Mouse (Mus musculus) brown adipose tissue, adult 24 weeks (tissue): ENCODE results near the gene Marc2. TPM values are rescaled to one million over a fixed set of nuclear protein-coding genes. Genes with fewer than 3 reads are reported as not detected.

Experiments used
- H3K27ac ChIP-seq: fragments of 200-500 bp; replicated peaks from 2 replicates; pipeline ENCODE4 v1.5.1; 2012; ENCODE audit warnings: low read depth, mild to moderate bottlenecking, low read length
- H3K4me1 ChIP-seq: fragments of 200-500 bp; 2 replicates; pipeline ENCODE4 v1.6.1; 2012; ENCODE audit warnings: low read length, mixed read lengths; ENCODE audit not compliant: control insufficient read depth, insufficient read depth, insufficient read length
- H3K4me3 ChIP-seq: fragments of 200-500 bp; 2 replicates; pipeline ENCODE4 v1.5.1; 2012; ENCODE audit warnings: low read depth, mild to moderate bottlenecking, low read length, moderate library complexity; ENCODE audit not compliant: insufficient read depth
- polyA plus RNA-seq: library from polyadenylated mRNA; stranded (reverse); fragments of >200 nt; gene quantifications from 2 replicates; pipeline ENCODE4 v1.2.4, GENCODE M21; 2012; ENCODE audit not compliant: missing spikeins, insufficient read depth, insufficient read length

The Marc2 gene
- polyA plus RNA-seq, 1 experiment, result 234 TPM

- H3K4me1 ChIP-seq, result peaks cover 11% of the 10 kb centered on the region; the same call in 1 of the 2 replicates
- H3K27ac ChIP-seq, result peak overlapping the region; percentile 85
- H3K4me3 ChIP-seq, result no peak overlapping the region
Observed at GRCm38 (mm10) chr1:184837649-184838048, 8.6 kb downstream of the Marc2 start.

- H3K4me1 ChIP-seq, result peaks cover 8% of the 10 kb centered on the region; the same call in 1 of the 2 replicates
- no peak overlapping the region for H3K4me3 ChIP-seq
- H3K27ac ChIP-seq, result no peak overlapping the region
Observed at GRCm38 (mm10) chr1:184836350-184836749, 9.9 kb downstream of the Marc2 start.

DNA sequence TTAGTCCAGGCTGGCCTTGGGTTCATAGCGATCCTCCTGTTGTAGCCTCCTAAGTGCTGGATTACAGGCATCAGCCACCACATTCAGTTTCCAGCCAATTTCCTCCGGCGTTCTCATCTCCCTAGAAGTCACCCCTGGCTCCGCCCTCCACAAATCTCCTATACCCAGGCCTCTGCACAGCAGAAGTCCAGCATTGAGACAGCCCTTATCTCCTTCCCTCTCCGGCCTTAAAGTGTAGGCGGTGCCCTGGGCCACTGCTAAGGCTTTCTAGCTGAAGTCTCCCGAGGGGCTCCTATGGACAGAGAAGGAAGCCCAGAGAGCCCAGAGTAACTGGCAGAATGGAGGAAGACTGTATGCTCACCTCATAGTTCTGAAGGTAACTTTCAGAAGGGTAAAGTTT is 12.8 kb downstream of the Marc2 start:
- H3K4me1 ChIP-seq, result peaks cover 9% of the 10 kb centered on the region
- H3K4me3 ChIP-seq, result no peak overlapping the region
- H3K27ac ChIP-seq, result no peak overlapping the region

- peaks cover 3% of the 10 kb centered on the region for H3K4me1 ChIP-seq
- no peak overlapping the region for H3K4me3 ChIP-seq
- H3K27ac ChIP-seq, result no peak overlapping the region
Observed at GRCm38 (mm10) chr1:184832211-184832610, 14.0 kb downstream of the Marc2 start.

GRCm38 (mm10) chr1:184829897-184830296 is 16.4 kb downstream of the Marc2 start:
- H3K27ac ChIP-seq, result no peak overlapping the region

GRCm38 (mm10) chr1:184827175-184827701 is 19.0 kb downstream of the Marc2 start:
- Histone ChIP-seq H3K4me3 (no peak overlapping the region), H3K27ac (no peak overlapping the region), H3K4me1 (peaks cover 3% of the 10 kb centered on the region)

More at GRCm38 (mm10) chr1:184829897-184830296, 16.4 kb downstream of the Marc2 start:
- peaks cover 3% of the 10 kb centered on the region for H3K4me1 ChIP-seq
- H3K4me3 ChIP-seq, result no peak overlapping the region

- Histone ChIP-seq H3K4me3 (no peak overlapping the region), H3K27ac (peak overlapping the region; percentile 67), H3K4me1 (peaks cover under 1% of the 10 kb centered on the region)
Observed at GRCm38 (mm10) chr1:184825093-184825492, 21.2 kb downstream of the Marc2 start.

DNA sequence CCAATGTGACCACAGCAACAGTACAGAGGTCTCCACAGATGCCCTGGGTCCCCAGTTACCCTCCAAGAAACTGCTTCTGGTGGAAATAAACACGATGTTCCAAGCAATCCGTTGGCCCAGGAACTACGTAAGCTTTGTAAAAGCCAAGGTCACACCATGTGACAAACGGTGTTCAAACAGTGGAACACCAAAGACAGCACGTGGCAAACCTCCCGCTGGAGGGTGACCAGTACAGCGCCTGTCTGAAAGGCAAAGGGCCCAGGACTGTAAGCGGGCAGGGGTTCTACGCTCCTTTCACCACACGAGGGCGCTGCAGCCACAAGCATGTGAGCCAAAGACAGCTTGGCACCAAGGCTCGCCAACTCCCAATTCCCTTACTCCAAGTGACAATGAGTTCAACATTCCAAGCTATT is 21.8 kb downstream of the Marc2 start:
- H3K27ac ChIP-seq, result peak overlapping the region; percentile 60
- H3K4me3 ChIP-seq, result no peak overlapping the region

GRCm38 (mm10) chr1:184822678-184823077 is 23.6 kb downstream of the Marc2 start:
- Histone ChIP-seq H3K4me1 (no peaks in the 10 kb centered on the region; the same call in 1 of the 2 replicates), H3K4me3 (no peak overlapping the region), H3K27ac (0 out of 2 replicates have a peak overlapping the region, but pooled peaks have one; percentile 10)

More for the DNA sequence above, 21.8 kb downstream of the Marc2 start:
- no peaks in the 10 kb centered on the region; the same call in 1 of the 2 replicates for H3K4me1 ChIP-seq

DNA sequence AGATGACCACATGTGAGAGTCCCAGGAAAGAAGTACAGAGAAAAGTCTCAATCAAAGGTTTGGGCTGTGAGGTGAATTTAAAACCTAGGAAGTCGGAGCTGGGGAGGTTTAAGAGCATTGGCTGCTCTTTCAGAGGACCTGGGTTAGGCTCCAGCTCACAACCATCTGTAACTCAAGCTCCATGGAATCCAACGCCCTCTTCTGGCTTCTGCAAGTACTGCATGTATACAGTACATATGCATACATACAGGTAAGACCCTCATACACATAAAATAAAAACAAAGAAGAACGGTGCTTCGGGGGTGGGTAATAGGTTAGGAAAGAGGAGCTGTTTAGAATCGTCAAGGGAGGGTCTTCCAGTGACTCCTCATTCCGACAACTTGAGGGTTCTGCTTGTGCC is 28.5 kb downstream of the Marc2 start:
- Histone ChIP-seq H3K4me3 (no peak overlapping the region), H3K27ac (no peak overlapping the region), H3K4me1 (no peaks in the 10 kb centered on the region; the same call in 1 of the 2 replicates)

GRCm38 (mm10) chr1:184811716-184812250 is 34.5 kb downstream of the Marc2 start:
- no peak overlapping the region for H3K4me3 ChIP-seq
- H3K27ac ChIP-seq, result no peak overlapping the region
- H3K4me1 ChIP-seq, result peaks cover 21% of the 10 kb centered on the region

DNA sequence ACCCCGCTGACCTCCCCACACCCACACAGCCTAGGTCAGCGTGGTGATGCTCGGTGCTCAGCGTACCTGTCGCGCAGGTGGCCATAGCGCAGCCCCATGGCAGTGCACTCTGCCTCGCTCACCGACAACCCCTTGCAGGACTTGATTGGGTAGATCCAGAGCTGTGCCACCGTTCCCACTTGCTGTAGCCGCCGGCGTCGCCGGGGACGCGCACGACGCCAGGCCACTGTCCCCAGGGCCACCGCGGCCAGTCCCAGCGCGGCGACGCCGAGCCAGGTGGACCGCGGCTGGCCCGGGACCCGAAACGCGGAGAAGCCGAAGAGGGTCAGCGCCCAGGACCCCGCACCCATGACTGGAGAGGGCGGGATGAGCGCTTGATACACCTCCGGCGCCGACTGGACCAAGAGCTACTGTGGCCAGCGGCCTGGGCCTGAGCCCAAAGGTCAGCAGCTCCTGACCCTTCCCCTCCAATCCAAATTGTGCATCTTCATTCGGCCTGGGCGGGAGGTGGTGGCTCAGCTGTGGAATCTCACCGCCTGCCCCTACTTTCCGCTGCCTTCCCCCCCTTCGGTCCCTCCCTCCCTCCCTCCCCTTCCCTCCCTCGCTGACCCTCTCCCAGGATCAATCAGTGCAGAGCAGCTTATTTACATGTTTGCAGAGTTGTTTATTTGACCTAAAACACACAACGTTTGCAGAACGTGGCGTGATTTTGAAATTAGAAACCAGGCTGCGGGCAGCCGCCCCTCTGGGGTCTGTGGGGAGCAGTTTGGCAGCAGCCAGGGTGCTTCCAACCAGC is 35.3 kb downstream of the Marc2 start, which contains the start of gene Marc1:
Gene Marc1 (minus strand): TSS at position 534 of the 796 bp plus-strand sequence.
- H3K4me1 ChIP-seq, result peaks cover 21% of the 10 kb centered on the region
- H3K4me3 ChIP-seq, result peak within 1 kb of the TSS; percentile 55
- no peak within 1 kb of the TSS for H3K27ac ChIP-seq

- no peak overlapping the region for H3K27ac ChIP-seq
- H3K4me3 ChIP-seq, result no peak overlapping the region
- H3K4me1 ChIP-seq, result peaks cover 21% of the 10 kb centered on the region
Observed at GRCm38 (mm10) chr1:184809578-184810001, 36.7 kb downstream of the Marc2 start.

DNA sequence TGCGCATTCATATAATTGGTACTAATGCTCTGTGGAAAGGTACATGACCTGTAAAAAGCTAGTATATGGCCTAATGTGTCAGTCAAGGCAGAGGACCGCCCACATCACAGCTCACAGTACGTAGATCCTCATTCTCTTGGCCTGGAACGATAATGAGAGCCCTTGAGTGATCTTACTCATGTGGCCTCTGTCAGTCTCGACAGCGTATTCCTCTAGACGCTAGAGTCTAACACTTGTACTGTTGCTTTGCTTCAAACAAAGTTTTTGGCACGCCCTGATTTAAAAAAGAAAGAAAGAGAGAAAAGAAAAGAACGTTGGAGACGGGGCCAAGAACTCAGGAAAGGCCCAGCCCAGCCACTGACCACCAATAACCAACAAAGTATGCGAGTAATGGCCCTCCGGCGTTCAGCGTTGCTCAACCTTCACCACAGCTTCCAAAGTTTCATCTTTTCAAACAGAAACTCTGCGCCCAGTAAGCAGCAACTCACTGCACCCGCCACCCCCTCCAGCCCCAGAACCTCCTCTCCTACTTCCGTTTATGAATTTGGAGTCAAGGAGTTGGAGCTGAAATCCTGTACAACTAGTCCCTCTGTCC is 37.7 kb downstream of the Marc2 start:
- Histone ChIP-seq H3K4me1 (peaks cover 21% of the 10 kb centered on the region), H3K27ac (peak overlapping the region; percentile 87), H3K4me3 (no peak overlapping the region)
